Mouse (Mus musculus) frontal cortex, postnatal 36 days (tissue): Measurements from ENCODE around the gene 1810010D01Rik.

ENCODE experiments used
- DNase-seq, 2 experiments: peaks; one replicate each; pipeline ENCODE4 v3.0.0; 2022; ENCODE audit warnings: low spot score in 2 of 2

1810010D01Rik gene

DNA sequence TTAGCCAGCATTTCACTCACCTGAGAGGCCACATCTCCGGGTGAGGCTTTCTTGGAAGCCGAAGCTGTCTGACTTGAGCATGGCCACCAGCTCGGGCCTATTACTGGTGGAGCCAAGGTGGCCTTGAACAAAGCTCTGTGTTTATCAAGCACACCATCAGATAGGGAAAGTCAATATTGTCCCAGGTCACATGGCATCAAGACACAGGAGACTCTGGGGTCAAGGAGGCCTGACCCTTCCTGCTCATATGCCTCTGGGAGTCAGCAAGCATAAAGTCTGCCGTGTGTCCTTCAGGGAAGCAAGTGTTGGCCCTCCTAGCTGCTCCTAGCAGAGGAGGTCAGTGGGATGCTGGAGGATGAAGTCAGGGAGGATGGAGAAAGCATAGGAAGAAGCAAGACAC lies at the start of gene 1810010D01Rik:
Gene 1810010D01Rik (minus strand): TSS at position 114 of the 400 bp plus-strand sequence.
- no peak for DNase-seq

DNA sequence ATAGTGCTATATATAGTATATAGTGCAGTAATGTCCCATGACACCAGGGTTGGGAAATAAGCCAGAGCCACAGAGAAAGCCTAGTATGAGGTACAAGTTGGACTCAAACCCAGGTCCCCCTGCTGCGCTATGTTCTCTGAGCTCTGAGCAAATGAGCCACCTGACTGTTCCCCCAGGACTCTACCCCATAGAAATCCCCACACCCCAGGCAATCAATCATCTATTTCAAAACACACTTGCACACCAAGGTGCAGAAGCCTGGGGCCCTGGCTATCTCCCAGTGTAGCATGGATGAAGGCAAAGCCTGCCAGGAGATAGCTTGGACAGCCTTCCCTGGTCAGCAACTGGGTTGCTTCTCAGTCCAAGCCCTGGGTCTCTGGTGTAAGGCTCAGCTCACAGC lies 48.2 kb upstream of the 1810010D01Rik start:
- no peak for DNase-seq

DNA sequence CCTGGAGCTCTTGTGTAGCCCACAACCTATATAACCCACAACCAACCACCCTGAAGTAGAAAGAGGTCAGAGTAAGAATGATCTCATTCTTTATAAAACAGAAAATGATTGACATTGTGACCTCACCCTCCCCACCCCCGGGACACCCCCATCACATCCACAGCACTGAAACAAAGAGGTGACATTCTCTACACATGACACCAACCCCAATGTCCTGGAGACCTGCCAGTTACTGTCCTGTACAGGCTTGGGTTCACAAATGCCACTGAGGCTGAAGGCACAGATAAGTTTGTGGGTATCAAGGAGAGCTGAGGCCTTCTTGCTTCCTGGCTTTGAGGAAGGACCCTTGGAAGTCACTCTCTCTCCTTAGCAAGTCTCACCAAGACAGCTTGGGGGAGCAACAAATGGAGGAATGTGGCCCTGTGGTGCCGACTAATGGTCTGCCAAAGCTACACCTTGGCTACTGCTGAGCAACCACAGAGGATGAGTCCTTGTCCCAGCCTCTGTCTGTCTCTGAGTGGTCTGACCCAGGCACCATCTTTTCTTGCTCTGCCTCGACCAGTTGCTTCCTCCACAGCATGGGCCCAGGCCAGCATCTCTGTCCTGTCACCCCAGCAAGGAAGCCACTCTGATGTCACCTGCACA lies 46.2 kb upstream of the 1810010D01Rik start:
- no peak for DNase-seq

DNA sequence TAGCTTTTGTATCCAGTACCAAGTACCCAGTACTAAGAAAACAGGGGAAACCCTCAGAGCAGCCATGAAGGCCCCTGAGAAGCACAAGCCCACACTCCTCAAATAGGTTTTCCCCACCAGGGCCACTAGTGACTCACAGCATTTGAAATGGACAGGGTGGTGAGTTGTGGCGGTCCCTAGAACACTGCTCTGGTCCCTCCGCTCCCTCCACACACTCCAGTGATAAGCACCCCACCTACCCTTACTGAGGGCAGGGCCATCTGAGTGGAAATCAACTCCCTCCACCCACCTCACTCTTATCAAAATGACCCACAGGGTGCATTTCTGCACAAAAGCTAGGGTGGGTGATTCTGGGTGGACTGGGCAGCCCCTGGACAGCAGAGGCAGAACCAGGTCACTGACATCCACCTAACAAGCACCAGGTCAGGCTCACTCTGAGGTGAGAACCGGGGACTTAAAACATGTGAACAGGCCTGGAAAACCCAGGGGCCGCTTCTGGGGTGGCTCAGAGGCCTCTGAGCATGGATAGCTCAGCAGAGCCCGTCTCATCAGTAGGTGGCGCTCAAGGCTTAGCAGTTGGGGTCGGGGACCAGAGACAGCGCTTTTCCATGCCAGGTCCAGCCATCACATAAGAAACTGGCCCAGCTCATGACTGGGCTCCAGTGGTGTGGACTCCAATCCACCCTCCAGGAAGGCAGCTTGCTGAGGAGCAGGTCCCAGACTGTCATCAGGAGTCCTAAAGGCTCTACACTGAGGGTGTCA lies 45.0 kb upstream of the 1810010D01Rik start:
- peak; percentile 77 to 78 for DNase-seq

DNA sequence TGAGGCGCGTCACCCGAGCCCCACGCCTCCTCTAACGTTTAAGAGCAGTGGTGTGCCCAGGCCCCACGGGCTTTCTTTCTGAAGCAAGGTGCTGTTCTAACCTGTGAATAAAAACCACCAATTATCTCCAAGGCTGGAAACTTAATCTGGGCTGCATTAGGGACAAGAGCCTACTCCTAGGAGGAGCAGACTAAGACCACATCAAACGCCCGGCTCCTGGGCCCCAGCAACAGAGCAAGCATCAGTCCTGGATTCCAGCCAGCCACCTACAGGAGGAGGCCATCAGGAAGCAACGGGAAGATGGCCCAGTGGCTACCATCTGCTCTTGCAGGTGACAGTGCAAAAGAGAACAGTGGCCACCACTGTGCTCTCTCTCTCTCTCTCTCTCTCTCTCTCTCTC lies 42.3 kb upstream of the 1810010D01Rik start:
- no peak for DNase-seq

DNA sequence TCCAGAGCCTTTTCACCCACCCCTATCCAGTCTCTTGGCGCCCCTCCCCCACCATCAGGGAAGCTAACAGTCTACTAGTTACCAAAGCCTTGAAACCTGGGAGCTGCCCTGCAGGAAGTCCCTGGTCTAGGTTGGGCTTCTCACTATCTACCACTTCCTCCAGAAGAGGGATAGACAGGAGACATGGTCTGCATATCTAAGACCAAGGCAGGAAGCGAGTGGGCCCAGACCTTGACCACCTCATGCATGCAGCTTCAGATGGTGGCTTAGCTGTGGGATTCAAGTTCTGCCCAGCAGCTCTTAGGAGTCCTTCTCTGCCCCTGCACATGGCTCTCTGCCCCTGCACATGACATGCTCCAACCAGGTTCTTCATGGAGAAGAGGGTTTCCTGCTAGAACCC lies 41.0 kb upstream of the 1810010D01Rik start:
- no peak for DNase-seq

DNA sequence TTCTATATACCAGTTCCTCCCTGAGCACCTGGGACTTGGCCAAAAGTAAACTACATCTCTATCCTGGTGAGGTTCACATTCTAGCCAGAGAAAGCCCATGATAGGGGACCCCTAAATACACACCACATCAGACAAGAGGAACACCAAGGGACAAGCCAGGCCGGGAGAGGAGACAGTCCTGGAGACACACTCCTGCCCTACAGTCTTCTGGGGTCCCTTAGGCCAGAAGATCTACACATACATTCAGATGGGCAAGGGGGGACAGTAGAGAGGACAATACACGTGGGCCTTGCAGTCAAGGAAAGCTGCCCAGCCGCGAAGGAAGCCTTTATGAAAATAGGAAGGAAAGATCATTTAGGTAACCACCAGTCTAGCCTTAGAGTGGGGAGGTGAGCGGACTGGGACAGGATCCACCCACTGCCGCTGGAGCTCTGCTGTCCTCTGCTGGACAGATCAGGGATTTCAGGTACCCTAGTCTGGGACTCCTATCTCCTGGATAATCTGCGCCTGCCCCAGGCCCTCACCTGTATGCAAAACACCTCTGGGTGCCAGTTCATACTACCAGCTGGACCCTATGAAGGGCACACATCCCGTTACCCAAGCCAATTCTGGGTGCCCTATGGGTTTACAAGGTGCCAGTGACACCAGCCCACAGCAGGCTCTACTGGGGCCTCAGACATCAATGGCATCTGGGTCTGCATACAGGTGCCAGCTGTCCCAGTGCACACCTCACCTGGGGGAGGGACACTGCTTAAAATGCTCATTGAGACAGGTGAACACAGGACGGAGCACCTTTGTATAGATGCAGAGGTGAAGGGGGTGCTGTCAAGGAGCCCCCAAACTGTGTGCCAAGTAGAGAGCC lies 35.2 kb upstream of the 1810010D01Rik start:
- peak; percentile 76 to 78 for DNase-seq

DNA sequence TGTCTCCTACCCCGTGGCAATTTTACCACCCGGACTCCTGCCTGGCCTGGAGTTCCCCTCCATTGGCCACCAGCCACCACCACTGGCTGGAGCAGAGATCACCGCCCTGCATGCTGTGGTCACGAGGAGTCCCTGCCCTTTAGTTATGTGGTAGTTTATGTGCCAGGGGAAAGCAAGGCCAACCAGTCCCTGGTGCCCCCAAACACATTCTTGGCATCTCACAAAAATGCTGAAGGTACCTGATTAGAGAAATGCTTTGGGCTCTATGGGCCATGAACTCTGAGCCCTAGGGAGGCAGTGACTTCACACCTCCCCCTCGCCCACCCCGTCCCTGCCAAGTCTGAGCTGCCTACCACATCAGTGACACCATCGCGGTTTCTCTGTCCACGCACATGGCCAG lies 34.1 kb upstream of the 1810010D01Rik start:
- no peak for DNase-seq

DNA sequence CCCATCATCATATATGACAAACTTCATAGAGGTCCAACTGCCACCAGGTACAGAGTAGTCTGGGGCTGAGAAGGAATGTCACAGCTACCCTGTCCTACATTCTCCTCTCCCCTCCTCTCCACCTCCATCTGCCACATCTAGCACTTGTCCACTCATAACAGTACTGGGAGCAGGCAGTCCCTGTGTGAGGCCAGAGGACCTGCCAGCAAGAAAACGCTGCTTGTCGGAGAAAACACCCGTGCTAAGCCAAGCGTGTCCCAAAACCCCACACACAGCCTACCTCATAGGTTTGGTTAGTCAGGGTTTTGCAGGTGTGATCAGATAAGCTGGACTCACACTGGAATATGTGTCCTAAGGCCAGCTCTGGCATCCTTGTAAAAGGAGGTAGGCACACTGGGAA lies 33.0 kb upstream of the 1810010D01Rik start:
- DNase-seq: no peak

DNA sequence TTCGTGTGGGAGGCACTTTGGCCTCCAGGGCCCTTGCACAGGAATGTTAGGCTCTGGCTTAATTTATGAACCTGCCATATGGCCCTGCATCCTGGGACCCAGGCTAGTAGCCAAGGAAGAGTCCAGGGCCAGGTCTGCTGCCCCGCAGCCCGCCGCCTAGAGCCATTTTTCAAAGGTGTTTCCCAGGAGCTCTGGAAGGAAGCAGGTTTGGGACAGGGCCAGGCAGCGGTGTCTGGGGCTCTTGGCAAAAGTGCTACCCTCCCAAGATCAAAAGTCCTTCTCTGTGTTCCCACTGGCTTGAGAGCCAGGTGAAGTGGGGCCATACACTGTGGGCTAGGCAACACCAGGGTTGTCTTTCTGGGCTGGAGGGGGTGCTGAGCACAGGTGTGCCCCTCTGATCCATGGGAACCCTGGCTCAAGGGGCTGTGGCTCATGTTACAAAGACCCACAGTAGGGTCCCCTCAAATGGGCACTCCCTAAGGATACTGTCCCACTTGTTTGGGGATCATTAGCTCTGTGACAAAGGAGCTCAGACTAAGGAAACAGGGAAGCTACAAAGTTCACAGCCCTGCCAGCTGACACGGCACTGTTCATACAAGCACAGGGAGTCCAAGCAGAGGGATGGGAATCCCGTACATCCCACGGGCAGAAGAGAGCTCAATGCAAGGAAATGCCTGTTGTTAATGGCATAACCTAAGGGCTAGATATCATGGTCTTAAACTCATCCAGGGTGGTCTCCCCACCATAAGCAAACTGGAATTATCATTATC lies 32.0 kb upstream of the 1810010D01Rik start:
- no peak for DNase-seq

DNA sequence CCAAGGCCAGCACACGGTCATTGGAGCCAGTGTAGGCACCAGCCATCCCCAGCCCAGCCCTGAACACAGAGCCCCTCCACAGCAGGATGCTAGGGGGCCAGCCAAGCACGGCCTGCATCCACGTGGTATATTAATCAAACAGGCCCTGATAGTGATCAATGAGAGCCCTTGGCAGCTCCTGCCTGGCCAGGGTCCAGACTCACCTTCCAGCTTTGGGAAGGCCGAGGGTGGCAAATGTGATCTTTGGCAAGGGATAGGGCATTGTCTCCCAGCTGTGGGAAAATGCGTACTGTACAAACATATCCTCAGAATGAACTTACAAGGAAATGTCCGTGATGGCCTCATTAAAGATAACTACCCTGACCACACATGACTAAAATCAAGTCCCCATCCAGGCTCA lies 31.2 kb upstream of the 1810010D01Rik start:
- no peak for DNase-seq

DNA sequence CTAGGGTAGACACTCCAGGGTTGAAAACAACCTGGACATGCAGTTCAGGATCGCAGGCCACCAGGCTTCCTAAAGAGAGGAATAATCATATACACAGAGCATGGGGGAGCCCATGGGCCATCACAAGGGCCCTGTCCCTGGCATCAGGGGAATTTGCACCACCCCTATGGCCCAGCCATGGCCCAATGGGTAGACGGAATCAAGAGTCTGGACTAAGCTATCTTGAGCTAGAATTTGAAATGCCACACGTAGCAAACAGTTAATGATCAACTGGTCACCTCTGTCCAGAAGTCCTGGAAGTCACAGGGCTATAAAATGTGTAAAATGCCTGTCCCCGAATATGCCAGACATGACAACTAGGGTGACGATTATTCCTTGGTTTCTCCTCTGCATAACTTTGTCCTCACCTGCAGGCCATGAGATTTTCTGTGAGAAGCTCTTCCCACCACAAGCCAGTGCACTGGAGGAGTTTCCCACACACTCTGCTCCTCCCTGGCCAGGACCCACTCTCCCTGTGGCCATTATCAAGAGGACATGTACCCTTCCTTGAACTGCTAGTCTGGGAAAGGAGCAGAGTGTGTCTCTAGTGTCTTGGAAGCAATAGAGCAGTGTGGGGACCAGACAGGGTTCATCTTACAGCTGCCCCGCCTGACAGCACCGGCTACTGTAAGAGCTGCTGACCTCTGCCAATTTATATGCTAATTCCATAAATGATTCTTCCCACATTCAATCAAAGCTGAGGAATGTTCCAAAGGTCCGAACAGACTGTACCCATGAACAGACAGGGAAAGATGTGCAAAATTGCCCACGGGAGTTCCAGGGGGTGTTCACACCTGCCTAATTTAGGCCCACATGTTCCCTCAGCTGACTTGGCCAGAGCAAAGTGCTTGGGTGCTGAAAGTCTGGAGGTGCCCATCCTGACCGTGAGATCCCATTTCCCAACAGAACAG lies 27.2 kb upstream of the 1810010D01Rik start:
- no peak for DNase-seq

DNA sequence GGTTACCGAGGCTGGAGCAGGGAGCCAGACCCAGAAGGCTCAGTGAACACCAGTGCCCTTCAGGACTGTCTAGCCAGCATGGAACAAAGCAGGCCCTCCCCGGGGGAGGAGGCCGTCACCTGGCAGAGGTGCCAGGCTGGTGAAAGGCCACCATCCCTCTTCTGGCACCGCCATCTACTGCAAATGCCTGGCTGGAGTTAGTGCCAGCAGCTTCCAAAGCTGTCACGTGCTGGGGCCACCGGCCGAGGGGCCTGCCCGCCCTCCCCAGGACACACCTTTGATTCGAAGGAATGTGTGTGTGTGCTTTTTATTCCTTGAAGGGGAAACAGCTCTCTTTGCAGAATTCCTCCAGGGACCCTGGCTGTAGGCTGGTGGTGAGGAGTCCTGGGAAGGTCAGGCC lies 23.7 kb upstream of the 1810010D01Rik start:
- no peak for DNase-seq

DNA sequence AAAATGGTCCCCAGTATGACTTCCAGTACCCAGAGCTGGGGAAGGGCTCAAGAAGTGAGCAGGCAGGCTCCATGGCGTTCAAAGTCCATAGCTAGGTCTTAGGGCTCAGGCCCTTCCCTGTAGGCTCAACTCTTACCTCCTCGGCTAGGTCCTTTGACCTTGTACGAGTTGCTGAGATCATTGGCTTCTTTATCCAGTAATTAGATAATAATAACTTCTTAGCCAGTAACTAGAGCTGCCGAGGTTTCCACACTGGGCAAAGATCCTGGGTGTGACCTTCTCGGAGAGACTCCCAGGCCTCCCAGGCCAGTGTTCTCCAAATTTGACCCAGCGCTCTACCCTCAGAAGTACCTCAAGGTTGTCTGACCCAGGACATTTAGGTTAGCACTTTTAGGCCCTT lies 18.7 kb upstream of the 1810010D01Rik start:
- DNase-seq: no peak

DNA sequence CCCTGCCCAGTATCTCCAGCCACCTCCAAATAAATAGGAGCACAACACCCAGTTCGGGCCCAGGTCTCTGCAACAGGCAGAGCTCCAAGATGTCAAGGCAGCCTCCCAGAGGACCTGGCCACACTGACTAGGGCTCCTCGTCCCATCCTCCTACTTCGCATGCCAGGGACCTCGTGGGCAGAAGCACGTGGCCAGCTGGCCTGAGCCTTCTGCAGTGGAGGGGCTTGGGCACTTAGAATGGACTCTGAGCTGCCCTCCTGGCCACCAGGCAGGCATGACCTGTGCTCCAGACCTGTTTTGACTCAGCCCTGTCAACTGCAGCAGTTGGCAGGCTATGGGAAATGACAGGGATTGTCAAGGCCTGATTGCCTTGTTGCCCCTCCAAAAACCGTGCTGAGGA lies 17.7 kb upstream of the 1810010D01Rik start:
- no peak for DNase-seq

DNA sequence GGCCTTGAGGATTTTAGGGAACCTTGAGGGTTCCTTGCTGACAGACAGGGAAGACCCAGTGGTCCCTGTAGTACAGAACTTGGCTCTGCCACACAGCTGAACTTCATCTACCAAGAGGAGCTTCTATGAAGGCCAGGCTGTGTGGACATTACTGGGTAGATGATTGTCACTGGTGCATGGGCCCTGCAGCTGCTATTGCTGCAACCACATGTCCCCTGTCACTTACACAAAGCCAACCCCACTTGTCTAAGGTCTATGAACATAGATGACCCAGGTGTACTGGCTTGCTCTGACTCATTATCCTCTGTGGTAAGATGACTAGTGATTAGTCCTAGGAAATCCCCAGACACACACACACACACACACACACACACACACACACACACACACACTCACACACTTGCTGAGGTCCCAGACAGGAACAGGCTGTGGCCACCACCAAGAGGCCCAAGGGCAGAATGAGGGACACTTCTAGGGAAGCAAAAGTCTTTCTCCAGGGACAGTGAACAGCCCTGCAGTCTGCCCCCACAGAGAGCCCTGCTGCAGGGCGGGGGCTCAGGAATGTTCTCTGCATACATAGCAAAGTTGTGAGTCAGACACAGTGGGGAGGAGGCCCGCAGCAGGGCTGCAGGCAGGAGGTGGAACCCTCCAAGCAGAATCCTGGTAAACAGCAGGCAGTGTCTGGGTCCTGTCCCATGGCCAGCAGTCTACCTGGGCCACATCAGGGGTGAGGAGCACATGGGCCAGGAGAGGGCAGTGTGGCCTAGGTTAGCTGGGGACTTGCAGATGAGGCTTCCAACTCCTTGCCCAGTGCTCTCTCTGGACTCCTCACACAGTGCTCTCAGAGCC lies 14.1 kb upstream of the 1810010D01Rik start:
- peak; percentile 49 to 53 for DNase-seq

DNA sequence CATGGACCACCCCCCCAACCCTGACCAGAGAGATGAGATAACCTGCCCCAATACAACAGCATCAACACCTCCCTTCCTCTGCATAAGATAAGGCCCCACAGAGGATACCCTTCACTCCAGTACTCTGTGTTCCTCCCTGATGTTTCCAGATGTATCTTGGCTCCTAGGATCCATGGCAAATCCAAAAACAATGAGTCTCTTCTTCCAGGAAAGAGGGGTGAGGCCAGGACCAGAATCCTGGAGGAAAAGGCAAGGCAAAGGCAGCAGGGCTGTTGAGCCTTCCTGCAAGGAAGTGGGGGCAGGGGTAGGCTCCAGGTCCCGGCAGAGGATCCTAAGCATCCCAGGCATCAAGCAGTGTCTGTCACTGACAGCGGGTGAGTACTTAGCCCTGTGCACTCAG lies 13.4 kb upstream of the 1810010D01Rik start:
- DNase-seq: no peak

DNA sequence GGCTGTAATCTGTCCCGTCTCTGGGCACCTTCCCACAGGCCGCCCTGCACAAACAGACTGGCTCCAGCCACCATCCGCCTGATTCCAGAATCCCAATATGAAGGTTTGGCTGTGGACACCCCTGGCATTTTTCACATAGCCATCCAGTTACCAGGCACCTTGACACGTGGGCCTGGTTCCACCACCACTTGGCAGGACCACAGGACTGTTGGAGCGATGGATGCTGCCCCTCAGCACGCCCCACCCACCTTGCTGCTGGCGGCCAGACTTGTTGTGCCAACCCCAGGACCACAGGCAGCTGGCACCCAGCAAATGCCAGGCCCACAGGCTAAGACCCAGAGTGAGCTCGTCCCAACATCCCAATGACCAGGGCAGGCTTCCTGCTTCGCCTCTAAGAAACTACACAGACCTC lies 11.5 kb upstream of the 1810010D01Rik start:
- no peak for DNase-seq

DNA sequence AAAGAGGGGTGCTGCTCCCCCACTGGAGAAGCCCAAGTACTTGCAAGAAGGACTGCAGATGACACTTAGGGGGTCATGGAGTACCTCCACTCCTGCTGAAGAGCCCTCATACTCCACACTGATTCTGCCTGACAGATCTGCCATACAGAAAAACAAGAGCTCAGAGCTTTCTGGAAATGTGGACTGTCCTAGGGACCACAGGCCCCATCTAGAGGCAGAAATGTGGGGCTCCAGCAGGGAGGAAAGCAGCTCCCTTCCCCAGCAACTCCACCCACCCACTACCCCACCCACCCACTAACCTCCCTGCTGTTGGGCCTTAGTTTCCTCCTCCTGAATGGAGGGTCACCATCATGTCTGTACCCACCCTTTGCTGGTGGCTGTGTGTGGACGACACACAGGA lies 8.7 kb upstream of the 1810010D01Rik start:
- no peak for DNase-seq

DNA sequence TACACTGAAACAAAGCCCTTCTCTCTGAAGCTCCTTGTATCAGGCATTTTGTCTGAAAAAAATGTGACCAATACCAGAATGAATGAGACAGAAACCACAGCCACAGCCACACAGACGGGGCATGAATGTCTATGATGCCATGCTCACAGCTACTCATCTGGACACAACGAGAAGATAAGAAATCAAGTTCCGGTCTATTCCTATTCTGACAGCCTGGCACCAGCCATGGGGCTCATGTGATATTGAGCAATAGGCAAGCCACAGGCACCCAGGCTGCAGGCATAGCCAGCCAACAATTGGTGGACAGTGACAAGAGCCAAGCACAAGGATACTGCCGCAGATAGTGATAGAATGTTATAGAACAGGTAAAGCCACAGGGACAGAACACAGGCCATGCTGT lies 7.6 kb upstream of the 1810010D01Rik start:
- no peak for DNase-seq
